Mouse (Mus musculus) megakaryocyte progenitor cell, adult 5-6 weeks (primary cell): ENCODE data around the gene Slx1b. TPM values are rescaled to one million over a fixed set of nuclear protein-coding genes. Genes with fewer than 3 reads are reported as not detected.

ENCODE experiments used
- ATAC-seq: replicated peaks from 2 replicates; pipeline ENCODE4 v1.8.0; 2016; ENCODE audit warnings: mild to moderate bottlenecking, moderate TSS enrichment, inconsistent platforms; ENCODE audit not compliant: poor library complexity
- total RNA-seq, 2 experiments: library from RNA; stranded (forward) in 1 of 2; stranded (reverse) in 1 of 2; fragments of 157-497, 149-512 nt in 1 of 2; fragments of 200-1000 nt in 1 of 2; gene quantifications; 2 replicates each; pipeline versions ENCODE4 v1.2.3 to v1.2.4; 2015 to 2017

The Slx1b gene
- total RNA-seq, 2 experiments from 2014 or later = 4.7 to 4.8 TPM

DNA sequence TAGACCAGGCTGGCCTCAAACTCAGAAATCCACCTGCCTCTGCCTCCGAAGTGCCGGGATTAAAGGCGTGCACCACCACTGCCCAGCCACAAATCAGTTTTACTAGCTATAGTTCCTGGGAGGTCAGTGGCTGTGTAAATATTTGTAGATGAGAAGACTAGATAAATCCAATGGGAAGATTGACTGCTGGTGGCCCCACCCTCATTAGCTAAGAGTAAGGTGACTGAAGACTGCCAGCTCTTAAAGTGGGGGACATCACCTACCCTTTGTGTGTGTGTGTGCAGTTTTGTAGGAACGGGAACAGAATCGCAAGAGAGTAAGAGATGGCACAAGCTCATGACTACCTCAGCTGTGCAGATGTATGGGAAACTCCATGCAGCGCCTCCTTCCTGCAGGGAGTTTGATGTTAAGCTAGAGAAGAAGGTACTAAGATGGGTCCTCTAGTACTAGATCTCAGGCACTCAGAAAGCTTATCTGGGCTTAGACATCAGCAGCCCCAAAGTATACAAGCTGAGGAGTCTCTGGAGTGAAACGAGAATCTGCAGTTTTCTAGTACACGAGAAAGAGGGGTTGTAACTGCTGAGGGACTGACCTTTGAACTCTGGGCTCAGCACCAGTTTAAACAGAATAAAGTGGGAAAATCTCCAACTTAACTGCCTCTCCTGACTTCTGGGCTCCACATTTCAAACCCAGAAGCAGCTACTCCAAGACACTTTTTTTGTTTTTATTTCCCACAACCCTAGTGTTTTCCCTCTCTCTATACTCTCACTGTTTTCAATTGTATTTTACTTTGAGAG is 16.8 kb downstream of the Slx1b start:
- no peak for ATAC-seq

DNA sequence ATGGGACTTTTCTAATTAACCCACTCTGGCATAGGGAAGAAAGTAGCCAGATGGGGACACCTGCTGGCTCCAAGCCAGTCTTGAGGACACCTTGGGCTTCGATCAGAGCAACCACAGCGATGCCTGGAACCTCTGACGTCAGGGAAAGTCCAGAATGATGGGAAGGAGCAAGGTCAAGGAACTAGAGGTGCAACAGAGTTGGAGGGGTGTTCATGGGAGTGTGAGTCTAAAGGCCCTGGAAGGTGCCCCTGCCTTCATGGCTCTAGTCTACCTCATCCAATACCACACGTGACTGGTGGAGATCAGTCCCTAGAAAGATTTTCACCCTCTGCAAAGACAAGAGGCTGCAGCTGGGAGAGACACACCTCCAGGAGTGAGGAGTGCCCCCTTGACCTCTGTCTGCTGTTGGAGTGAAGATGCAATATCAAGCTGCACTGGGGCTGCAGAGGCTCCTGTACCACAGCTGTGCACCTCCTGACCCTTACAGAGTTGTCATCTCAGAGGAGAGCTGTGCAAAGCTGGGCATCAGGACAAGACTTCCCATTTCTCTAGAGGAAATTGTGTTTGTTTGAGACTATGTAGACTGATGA is 18.9 kb downstream of the Slx1b start:
- no peak for ATAC-seq

DNA sequence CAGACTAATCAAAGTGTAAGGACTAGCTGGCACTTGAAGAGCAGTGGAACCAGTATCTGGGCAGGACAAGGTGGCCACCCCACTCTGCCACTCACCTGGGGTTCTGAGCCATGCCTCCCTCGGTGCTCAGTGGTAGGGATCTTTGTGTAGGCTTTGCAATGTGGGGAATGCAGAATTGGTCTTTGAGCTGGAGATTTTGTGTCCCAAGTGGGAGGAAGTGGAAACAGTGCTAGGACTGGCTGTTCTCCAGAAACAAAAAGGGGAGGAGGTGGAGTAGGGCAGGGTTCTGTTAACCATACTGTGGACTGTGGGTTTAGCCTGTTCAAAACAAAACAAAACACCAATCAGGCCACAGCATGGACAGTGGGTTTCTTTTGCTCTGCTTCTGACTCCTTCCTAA is 19.4 kb downstream of the Slx1b start, which contains the start of gene Sult1a1:
TSS of gene Sult1a1 (minus strand) at position 226 of the 400 bp plus-strand sequence.
- ATAC-seq = no peak

DNA sequence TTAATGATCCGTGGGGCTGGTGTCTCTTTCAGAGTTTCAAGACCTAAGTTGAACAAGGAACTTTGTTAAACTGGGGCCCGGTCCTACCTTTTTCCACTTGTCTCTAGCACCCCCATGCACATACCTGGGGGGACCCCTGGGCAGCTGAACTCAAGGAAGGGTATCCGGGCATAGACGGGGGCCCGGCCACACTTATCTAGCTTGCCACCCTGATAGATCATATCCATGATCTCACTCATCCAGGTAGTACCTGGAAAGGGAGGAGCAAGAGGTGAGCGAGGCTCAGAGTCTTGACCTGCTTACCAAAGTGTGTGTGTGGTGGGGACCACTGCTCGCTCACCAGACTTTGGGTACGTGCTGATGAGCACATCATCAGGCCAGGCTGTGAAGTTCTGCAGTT is 20.5 kb downstream of the Slx1b start:
- ATAC-seq = no peak

DNA sequence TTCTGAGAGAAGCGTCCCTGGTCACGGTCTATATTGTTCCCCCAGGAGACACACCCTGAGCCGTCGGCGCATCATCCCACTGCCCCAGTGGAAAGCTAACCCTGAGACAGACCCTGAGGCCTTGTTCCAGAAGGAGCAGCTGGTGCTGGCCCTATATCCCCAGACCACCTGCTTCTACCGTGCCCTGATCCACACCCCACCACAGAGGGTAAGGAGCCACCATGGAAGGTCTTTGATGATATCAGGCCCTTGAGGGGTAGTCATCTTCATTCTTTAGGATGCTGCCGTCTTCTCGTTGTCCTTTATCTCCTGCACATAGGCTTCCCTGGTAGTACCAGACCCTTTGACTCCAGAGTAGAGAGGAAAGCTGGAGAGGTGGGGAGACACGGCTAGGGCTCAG is 23.5 kb downstream of the Slx1b start:
- ATAC-seq = no peak

DNA sequence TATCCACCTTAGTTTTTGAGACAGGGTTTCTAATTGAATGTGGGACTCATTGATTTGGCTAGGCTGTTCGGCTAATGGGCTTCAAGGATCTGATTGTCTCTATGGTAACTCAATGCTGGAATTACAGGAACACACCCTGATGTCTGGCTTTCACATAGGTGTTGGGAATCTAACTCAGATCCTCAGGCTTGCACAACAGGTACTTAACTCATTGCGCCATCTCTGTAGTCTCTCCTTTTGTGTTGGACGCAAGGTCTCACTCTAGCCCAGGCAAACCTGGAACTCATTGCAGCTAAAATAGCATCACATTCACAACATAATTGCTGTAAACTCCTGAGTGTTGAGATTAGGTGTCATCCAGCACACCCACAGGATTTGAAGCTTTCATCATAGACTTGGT is 25.4 kb downstream of the Slx1b start:
- ATAC-seq = no peak

DNA sequence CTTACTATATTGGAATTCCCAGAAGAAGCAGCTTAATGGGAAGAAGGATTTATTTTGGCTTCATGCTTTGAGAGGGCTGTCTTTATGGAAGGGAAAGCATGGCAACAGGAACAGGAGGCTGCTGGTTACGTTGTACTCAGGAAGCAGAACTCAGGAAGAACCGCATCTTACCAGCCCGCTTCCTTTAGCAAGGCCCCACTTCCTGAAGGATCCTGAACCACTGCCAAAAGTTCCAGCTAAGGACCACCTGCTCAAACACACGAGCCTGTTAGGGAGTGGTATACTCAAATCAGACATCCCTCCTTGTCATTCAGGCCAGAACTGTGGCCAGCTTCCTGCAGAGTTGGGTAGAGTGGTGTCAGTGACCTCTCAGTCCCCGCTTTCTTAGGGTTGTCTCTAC is 27.1 kb downstream of the Slx1b start:
- ATAC-seq = no peak; the same call in 1 of the 2 replicates

DNA sequence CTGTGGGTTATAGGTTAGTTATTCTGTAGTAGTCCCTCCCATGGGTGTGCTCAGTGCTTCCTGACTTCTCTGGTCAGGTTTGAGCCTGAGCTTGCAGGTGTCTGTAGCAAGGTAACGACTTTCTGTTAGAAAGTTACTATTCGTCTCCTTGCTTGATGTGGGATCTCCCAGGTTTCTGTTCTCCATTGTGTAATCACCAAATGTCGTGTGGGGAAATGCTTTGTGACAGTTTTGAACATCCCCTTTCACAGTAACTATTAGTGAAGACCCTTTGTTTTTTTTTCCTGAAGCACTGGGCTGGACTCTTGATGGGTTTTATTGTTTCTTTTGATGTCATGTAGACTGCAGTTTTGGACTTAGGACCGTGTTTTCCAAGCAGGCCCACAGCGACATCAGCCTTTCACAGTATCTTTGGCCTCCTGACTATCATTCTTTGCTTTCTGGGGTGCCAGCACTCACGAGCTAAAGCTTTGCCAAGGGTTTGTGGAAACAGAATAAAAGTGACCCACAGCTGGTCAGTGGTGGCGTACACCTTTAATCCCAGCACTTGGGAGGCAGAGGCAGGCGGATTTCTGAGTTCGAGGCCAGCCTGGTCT is 28.0 kb downstream of the Slx1b start:
- peak; percentile 63 for ATAC-seq

DNA sequence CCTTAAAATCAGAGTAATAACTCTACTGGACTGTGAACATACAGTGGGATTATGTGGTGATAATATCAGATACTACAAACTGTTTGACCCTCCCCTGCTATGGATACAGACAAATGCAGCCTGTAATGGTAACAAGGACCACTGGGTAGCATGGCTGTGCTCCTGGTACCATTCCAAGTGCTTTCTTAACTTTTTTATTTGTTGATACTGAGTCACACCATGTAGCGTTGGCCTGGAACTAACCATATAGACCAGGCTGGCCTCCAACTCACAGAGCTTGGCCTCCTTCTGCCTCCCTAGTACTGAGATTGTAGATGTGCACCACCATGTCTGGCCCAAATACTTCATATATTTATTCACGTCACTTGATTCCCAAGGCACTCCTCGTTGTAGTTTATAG is 30.3 kb downstream of the Slx1b start:
- ATAC-seq = no peak

DNA sequence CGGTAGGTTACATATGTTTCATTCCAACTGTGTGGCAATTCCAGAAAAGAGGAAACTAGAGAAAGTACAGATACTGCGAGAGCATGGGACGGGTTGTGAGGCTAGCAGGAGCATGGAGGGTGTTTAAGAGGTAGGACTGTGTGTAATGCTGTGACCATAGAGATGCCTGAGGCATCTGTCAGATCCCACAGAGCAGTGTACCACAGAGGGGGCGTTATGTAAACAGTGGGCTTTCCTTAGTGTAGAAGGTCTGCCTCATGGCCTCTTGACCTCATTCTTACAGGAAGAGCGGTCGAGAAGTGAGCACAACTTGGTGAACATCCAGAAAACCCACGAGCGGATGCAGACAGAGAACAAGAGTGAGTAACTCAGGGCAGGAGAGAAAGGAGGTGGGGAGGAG is 31.9 kb downstream of the Slx1b start:
- ATAC-seq = peak; percentile 22

DNA sequence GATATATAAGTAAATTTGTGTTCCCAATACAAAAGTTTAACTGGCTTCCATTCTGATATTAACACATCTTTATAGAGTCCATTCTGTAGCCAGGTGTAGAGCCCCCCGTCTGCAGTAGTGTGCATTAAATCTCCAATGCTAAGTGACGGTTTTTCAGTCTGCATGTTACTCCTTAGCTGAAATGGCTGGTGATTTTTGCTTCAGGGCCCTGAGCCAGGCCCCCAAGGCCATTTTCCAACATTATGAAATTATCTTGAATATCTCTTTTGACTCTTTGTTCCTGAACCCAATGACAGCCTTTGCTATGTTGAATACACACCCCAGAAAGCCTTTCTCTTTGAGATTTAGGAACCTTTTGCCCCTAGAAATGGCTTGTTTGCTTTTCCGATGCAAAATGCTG is 35.8 kb downstream of the Slx1b start:
- no peak for ATAC-seq

DNA sequence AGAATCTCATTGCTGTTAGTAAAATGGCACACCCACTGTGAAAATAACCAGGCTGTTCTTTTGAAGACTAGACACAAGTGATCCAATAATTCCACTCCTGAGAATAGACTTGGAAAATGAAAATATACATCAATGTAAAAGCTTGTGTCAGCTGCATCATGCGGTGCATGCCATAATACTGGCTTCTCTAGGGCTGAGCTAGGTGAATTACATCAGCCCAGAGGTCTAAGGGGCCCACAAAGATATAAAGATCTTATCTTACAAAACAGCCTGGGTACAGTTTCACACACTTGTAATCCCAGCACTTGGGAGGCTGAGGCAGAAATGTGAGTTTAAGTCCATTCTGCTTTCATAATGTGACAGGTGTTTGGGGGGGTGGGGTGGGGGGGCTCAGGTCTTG is 38.1 kb downstream of the Slx1b start:
- no peak for ATAC-seq

DNA sequence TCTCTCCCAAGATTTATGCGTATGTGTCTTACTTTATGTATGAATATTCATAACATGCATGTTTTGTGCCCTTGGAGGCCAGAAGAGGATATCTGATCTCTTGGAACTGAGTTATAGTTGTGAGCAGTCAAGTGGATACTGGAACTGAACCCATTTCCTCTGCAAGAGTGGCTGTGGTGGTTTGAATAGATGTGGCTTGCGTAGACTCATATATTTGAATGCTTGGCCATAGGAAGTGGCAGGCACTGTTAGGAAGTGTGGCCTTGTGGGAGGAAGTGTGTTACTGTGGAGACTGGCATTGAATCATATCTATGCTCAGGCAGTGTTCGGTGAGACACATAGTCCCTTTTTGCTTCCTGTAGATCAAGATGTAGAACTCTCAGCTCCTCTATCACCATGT is 39.9 kb downstream of the Slx1b start:
- ATAC-seq = peak; percentile 88

DNA sequence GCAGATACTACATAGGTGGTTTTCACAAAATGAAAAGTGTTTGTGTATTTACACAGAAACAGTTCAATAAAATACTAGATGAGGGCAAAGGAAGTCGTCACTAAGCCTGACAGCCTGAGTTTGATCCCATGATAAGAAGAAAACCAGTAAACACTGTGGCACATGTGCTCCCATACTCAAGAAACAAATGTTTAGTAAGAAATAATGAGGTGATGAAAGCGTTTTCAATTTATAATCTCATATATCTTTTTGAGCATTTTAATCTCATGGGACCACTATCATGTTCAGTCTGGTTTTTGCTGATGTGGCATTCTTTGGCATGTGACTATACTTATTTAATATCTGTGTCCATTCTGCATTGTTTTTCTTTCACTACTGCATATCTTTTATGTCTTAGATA is 41.6 kb downstream of the Slx1b start:
- ATAC-seq = no peak

DNA sequence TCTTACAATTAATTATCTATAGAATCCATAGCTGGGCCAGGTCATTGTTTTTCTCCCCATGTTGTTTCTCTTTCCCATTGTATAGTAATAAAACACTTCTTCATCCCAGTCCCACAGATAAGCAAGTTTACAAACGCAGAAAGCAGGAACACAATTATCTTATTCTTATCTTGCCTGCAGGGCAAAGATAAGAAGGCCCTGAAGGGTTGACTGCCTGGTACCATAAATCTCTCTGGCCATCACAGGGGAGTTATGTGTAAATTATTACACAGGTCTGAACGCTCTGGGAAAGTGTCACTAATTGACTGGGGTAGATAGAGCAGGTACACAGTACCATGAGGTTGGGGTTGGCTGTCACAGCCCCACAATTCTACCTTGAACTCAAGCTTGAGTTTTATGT is 44.7 kb downstream of the Slx1b start:
- no peak for ATAC-seq

DNA sequence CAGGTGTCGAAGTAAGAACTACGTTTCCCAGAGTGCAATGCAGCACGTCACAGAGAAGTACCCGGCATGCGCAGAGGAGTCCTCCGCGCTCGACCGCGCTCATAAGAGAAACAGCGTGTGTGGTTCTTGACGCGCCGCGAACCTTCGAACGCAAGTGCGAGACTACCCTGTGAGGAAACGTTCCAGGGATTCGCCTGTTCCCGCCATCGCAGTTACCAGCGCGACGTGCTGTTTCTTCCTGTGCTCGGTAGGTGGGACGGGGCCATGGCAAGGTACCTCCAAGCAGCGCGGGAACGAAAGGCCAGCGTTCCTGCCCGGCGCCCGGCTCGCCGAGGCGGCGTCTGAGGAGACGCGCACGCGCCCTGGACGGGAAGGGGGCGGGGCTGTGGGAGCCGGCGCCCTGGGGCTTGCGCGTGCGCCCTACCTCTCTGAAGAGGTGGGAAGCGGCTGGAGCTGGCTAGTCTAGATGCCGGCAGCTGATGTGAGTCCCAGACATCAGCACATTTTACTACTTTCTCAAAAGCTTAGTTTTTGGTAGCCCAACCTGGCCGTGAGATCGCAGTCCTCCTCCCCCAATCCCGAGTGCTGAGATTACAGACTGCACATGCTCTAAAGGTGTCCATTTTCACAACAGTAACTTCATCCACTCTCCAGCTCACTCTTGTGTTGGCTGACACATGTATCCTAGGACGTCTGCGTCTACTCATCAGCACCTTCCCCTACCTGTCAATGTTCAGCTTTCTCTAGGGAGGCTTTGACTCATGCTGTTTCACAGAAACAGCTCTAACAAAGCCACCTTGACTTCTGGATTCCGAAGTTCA is 46.1 kb downstream of the Slx1b start, which contains the start of gene Sgf29:
TSS of gene Sgf29 (plus strand) at position 79 of the 821 bp plus-strand sequence.
- ATAC-seq = peak; percentile 85

DNA sequence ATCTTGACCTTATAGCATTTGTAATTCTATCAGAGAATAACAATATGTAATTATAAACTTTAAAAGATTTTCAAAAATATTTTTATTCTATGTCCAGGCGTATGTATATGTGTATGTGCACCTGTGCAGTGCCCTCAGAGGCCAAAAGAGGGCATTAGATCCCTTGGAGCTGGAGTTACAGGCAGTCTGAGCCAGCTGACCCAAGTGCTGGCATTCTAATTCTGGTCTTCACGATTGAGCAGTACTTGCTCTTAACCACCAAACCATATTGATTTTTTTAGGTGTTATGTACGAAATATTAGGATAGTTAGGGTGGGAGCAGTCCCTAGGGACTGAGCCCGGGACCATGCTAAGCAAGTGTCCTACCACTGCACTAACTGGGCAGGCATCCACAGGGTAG is 47.1 kb downstream of the Slx1b start:
- peak; percentile 36 for ATAC-seq

DNA sequence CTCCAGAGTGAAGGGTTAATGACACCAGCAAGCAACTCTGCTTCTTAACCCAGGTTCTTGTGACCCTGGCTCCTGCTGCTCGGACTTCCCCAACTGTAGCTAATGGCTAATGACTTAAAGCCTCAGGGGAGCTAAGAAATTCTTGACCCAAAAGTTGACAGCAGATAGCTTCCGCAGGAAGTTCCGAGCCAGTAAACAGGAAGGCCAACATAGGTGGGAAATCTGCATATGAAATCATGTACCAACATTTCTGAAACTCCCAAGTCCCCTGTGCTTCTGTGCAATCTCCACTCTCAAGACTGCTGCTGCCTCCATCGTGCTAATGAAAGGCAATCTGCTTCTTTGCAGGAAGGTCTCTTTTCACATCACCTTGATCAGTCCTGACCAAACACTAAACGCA is 49.9 kb downstream of the Slx1b start:
- no peak for ATAC-seq

DNA sequence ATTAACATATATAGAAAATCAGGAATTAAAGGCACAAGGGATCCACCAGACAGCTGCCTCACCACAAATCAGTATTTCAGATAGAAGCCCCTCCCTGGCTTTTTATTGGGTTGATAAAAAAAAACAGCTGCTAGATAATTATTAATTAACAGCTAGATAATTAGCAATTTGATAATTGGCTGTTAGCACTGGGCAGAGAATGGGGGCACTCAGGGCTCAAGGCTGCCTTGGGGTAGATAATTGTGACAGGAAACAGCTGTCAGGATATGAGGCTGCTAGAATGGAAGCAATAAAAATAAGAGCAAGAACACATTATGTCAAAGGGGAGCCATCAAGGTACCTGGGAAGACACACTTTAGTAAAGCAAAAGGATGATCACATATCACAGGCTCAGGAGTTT is 50.7 kb downstream of the Slx1b start:
- no peak for ATAC-seq

DNA sequence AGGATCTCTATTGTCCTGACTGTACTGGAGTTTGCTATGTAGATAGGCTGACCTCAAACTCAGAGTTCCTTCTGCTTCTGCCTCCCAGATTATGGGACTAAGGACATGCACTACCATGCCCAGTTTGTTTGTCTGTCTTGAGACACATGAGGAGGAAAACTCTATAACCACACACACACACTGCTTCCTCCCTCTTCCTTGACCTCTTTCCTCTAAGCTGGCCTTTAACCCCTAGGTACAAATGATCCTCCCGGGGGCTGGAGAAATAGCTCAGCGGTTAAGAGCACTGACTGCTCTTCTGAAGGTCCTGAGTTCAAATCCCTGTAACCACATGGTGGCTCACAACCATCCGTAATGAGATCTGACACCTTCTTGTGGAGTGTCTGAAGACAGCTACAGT is 51.2 kb downstream of the Slx1b start:
- no peak for ATAC-seq

DNA sequence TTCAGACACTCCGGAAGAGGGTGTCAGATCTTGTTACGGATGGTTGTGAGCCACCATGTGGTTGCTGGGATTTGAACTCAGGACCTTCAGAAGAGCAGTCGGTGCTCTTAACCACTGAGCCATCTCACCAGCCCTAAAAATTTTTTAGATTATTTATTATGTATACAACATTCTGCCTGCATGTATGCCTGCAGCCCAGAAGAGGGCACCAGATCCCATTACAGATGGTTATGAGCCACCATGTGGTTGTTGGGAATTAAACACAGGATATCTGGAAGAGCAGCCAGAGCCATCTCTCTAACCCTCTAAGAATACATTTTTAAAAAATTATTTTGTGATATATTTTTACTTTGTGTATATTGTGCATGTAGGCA is 52.4 kb downstream of the Slx1b start:
- peak; percentile 11; the same call in 1 of the 2 replicates for ATAC-seq
